Mouse (Mus musculus) ES-Bruce4 (cell line): ENCODE measurements around the gene Nr1h4.

Experiments
- CTCF ChIP-seq: IDR thresholded peaks from one replicate; pipeline ENCODE4 v1.8.1; 2011; ENCODE audit warnings: low read depth, low read length
- EP300 ChIP-seq: IDR thresholded peaks from 2 replicates; pipeline ENCODE4 v1.6.1; 2011; ENCODE audit warnings: low read depth, low read length; ENCODE audit not compliant: insufficient read depth
- POLR2A ChIP-seq: IDR thresholded peaks from one replicate; pipeline ENCODE4 v1.8.1; 2011; ENCODE audit warnings: low read length; ENCODE audit not compliant: insufficient read depth

- no peak for TF ChIP-seq POLR2A
- TF ChIP-seq CTCF: no peak
- TF ChIP-seq EP300: no peak
These were observed 24.8 kb downstream of the Nr1h4 start for GRCm38 (mm10) chr10:89508567-89508966.
